Mouse (Mus musculus) cortical plate, adult 2 months (tissue): ENCODE measurements around the gene Ankrd24. TPM values are rescaled to one million over a fixed set of nuclear protein-coding genes. Genes with fewer than 3 reads are reported as not detected.
"Not testable (repeated sequence)": the region's sequence is repeated elsewhere in the genome, so short reads cannot be mapped to it uniquely, and the experiment has no call there.

Experiments used
- H3K27ac ChIP-seq: fragments of 200-500 bp; 2 replicates; pipeline ENCODE4 v1.5.1; 2012; ENCODE audit warnings: low read length, control low read depth, inconsistent platforms; ENCODE audit not compliant: insufficient read depth
- H3K4me1 ChIP-seq: fragments of 200-500 bp; 2 replicates; pipeline ENCODE4 v1.6.1; 2011; ENCODE audit warnings: low read length; ENCODE audit not compliant: control insufficient read depth, insufficient read depth
- H3K4me3 ChIP-seq: fragments of 200-500 bp; 2 replicates; pipeline ENCODE4 v1.5.1; 2011; ENCODE audit warnings: mild to moderate bottlenecking, low read length, control low read depth; ENCODE audit not compliant: insufficient read depth
- CTCF ChIP-seq: fragments of 200-500 bp; IDR thresholded peaks from 2 replicates; pipeline ENCODE4 v1.5.1; 2011; ENCODE audit warnings: mild to moderate bottlenecking, control low read depth, low read length; ENCODE audit not compliant: insufficient read depth; ENCODE audit errors: extremely low read depth
- POLR2A ChIP-seq: fragments of 200-500 bp; IDR thresholded peaks from 2 replicates; pipeline ENCODE4 v1.6.1; 2011; ENCODE audit warnings: mild to moderate bottlenecking, low read length, control low read depth; ENCODE audit not compliant: insufficient read depth; ENCODE audit errors: extremely low read depth
- polyA plus RNA-seq: library from polyadenylated mRNA; depleted of rRNA; stranded (reverse); fragments of >200 nt; gene quantifications from 2 replicates; pipeline ENCODE4 v1.2.3, GENCODE M21; 2012

The Ankrd24 gene
- polyA plus RNA-seq, 1 experiment, result 144 TPM

GRCm38 (mm10) chr10:81641978-81642647 is 13.8 kb downstream of the Ankrd24 start:
- H3K4me3 ChIP-seq, result peak overlapping the region; percentile 87; the same call in 1 of the 2 replicates
- no peak for TF ChIP-seq CTCF
- TF ChIP-seq POLR2A, result no peak; the same call in 1 of the 2 replicates

GRCm38 (mm10) chr10:81642648-81643448 is 14.5 kb downstream of the Ankrd24 start:
- TF ChIP-seq CTCF, result no peak
- 0 out of 2 replicates have a peak, but pooled peaks have one; percentile 16 for TF ChIP-seq POLR2A
- Histone ChIP-seq H3K4me1 (peaks cover 15% of the 10 kb centered on the region), H3K4me3 (peak overlapping the region; percentile 87), H3K27ac (peak overlapping the region; percentile 90)

More at GRCm38 (mm10) chr10:81641978-81642647, 13.8 kb downstream of the Ankrd24 start:
- Histone ChIP-seq H3K27ac (0 out of 2 replicates have a peak overlapping the region, but pooled peaks have one; percentile 90), H3K4me1 (peaks cover 15% of the 10 kb centered on the region)

GRCm38 (mm10) chr10:81643449-81644055 is 15.2 kb downstream of the Ankrd24 start:
- H3K27ac ChIP-seq, result peak overlapping the region; percentile 90
- TF ChIP-seq POLR2A (peak; percentile 73), CTCF (no peak)

GRCm38 (mm10) chr10:81644162-81644561 is 15.8 kb downstream of the Ankrd24 start:
- Histone ChIP-seq H3K27ac (peak overlapping the region; percentile 90), H3K4me3 (peak overlapping the region; percentile 87), H3K4me1 (peaks cover 15% of the 10 kb centered on the region)
- TF ChIP-seq POLR2A (no peak), CTCF (no peak)

More at GRCm38 (mm10) chr10:81643449-81644055, 15.2 kb downstream of the Ankrd24 start:
- peaks cover 15% of the 10 kb centered on the region for H3K4me1 ChIP-seq
- H3K4me3 ChIP-seq, result peak overlapping the region; percentile 87

GRCm38 (mm10) chr10:81644716-81645115 is 16.4 kb downstream of the Ankrd24 start:
- Histone ChIP-seq H3K4me1 (peaks cover 15% of the 10 kb centered on the region), H3K4me3 (no peak overlapping the region), H3K27ac (no peak overlapping the region)
- TF ChIP-seq CTCF (no peak), POLR2A (no peak)

GRCm38 (mm10) chr10:81645391-81645790 is 17.1 kb downstream of the Ankrd24 start:
- TF ChIP-seq POLR2A (no peak), CTCF (no peak)
- no peak overlapping the region for H3K27ac ChIP-seq

GRCm38 (mm10) chr10:81646015-81646555 is 17.7 kb downstream of the Ankrd24 start:
- Histone ChIP-seq H3K4me3 (no peak overlapping the region), H3K4me1 (peaks cover 17% of the 10 kb centered on the region), H3K27ac (no peak overlapping the region)
- no peak for TF ChIP-seq CTCF
- no peak for TF ChIP-seq POLR2A

More at GRCm38 (mm10) chr10:81645391-81645790, 17.1 kb downstream of the Ankrd24 start:
- Histone ChIP-seq H3K4me1 (peaks cover 17% of the 10 kb centered on the region), H3K4me3 (no peak overlapping the region)

GRCm38 (mm10) chr10:81648803-81649775 is 20.7 kb downstream of the Ankrd24 start, which contains the start of gene Gm10778:
Gene Gm10778, plus strand, starts transcription at chr10:81649059.
- peak within 1 kb of the TSS; percentile 32 for H3K4me3 ChIP-seq
- TF ChIP-seq POLR2A, result peak; percentile 68
- H3K4me1 ChIP-seq, H3K27ac ChIP-seq: not testable (repeated sequence)

GRCm38 (mm10) chr10:81655178-81655577 is 26.8 kb downstream of the Ankrd24 start:
- TF ChIP-seq POLR2A, result no peak
- TF ChIP-seq CTCF, result no peak
- Histone ChIP-seq H3K4me1 (peaks cover 2% of the 10 kb centered on the region), H3K4me3 (no peak overlapping the region), H3K27ac (no peak overlapping the region)
